Mouse (Mus musculus) heart, embryonic 14.5 days (tissue): Measurements from ENCODE around the gene 4930595D18Rik. TPM values are rescaled to one million over a fixed set of nuclear protein-coding genes. Genes with fewer than 3 reads are reported as not detected.

Source experiments
- ATAC-seq: fragments of 200-750 bp; cut with Nextera tagmentation; 2 replicates; pipeline ENCODE4 v1.8.0; 2017; ENCODE audit warnings: low read depth, moderate TSS enrichment; ENCODE audit not compliant: insufficient number of reproducible peaks, insufficient read depth, low FRiP score
- H3K27ac ChIP-seq, 2 experiments: fragments of 200-500 bp in 1 of 2; fragments of 300-500 bp in 1 of 2; sonication (generic) in 1 of 2; replicated peaks in 1 of 2; 2 replicates each; pipeline ENCODE4 v1.5.1; 2012 to 2014; ENCODE audit warnings: low read depth in 2 of 2, low read length in 2 of 2, control low read depth in 1 of 2, mild to moderate bottlenecking in 1 of 2, mixed read lengths in 1 of 2; ENCODE audit not compliant: control insufficient read depth in 1 of 2, insufficient read depth in 1 of 2
- H3K27me3 ChIP-seq: fragments of 300-500 bp; sonication (generic); 2 replicates; pipeline ENCODE4 v1.6.1; 2014; ENCODE audit warnings: mild to moderate bottlenecking, low read length, control low read depth; ENCODE audit not compliant: control insufficient read depth, insufficient read depth
- H3K36me3 ChIP-seq: fragments of 300-500 bp; sonication (generic); 2 replicates; pipeline ENCODE4 v1.6.1; 2014; ENCODE audit warnings: mild to moderate bottlenecking, control low read depth, low read length, mixed read lengths; ENCODE audit not compliant: control insufficient read depth, insufficient read depth
- H3K4me1 ChIP-seq, 2 experiments: fragments of 200-500 bp in 1 of 2; fragments of 300-500 bp in 1 of 2; sonication (generic) in 1 of 2; 2 replicates each; pipeline ENCODE4 v1.6.1; 2012 to 2014; ENCODE audit warnings: low read length in 2 of 2, control low read depth in 1 of 2, mixed read lengths in 1 of 2; ENCODE audit not compliant: control insufficient read depth in 2 of 2, insufficient read depth in 2 of 2
- H3K4me2 ChIP-seq: fragments of 300-500 bp; sonication (generic); 2 replicates; pipeline ENCODE4 v1.6.1; 2014; ENCODE audit warnings: mild to moderate bottlenecking, low read length
- H3K4me3 ChIP-seq, 2 experiments: fragments of 200-500 bp in 1 of 2; fragments of 300-500 bp in 1 of 2; sonication (generic) in 1 of 2; 2 replicates each; pipeline ENCODE4 v1.5.1; 2012 to 2014; ENCODE audit warnings: low read length in 2 of 2, mild to moderate bottlenecking in 2 of 2, control low read depth in 1 of 2, low read depth in 1 of 2, moderate library complexity in 1 of 2; ENCODE audit not compliant: control insufficient read depth in 1 of 2, insufficient read depth in 1 of 2
- H3K9ac ChIP-seq: fragments of 300-500 bp; sonication (generic); 2 replicates; pipeline ENCODE4 v1.6.1; 2014; ENCODE audit warnings: mild to moderate bottlenecking, low read length
- H3K9me3 ChIP-seq: fragments of 300-500 bp; sonication (generic); 2 replicates; pipeline ENCODE4 v1.6.1; 2016; ENCODE audit warnings: low read length, control low read depth; ENCODE audit not compliant: control insufficient read depth
- WGBS: fragments of 180-500 bp; shearing (Covaris S2); extraction: QIAGEN DNeasy Blood & Tissue Kit; methylation state at CpG from one replicate; pipeline ENCODE4 v1.1.7; 2014; 5-methylcytosine and 5-hydroxymethylcytosine counted together
- polyA plus RNA-seq: library from polyadenylated mRNA; unstranded; fragments of >200 nt; fragmentation: Nextera tagmentation; extraction: Ambion mirVana; gene quantifications from 2 replicates; pipeline ENCODE4 v1.2.1, GENCODE M21; 2014

4930595D18Rik gene
- polyA plus RNA-seq, 1 experiment from 2014 or later: not detected

GRCm38 (mm10) chr12:111166681-111167289, 17.5 kb downstream of the 4930595D18Rik start:
- Histone ChIP-seq H3K4me3 (peak overlapping the region; percentile 73 to 78), H3K9me3 (no peaks in the 10 kb centered on the region), H3K4me2 (peak overlapping the region; percentile 74), H3K36me3 (0 out of 2 replicates have a peak, but pooled peaks cover under 1% of the 10 kb centered on the region), H3K27me3 (no peaks in the 10 kb centered on the region), H3K27ac (peak overlapping the region; percentile 3 to 83; a peak in 3 of 4 replicates), H3K9ac (peak overlapping the region; percentile 88), H3K4me1 (peaks cover 17 to 26% of the 10 kb centered on the region in 2 experiments)
- under 1% methylated on average over 44 of the region's 48 CpGs for WGBS
- ATAC-seq: no peak

GRCm38 (mm10) chr12:111165831-111166591, 18.3 kb downstream of the 4930595D18Rik start, which contains the start of gene Traf3:
Gene Traf3 (plus strand): TSS chr12:111166370.
- Histone ChIP-seq H3K36me3 (no peaks in the 10 kb centered on the region), H3K4me2 (peak within 1 kb of the TSS; percentile 74), H3K4me3 (peak within 1 kb of the TSS; percentile 73 to 78), H3K9me3 (no peaks in the 10 kb centered on the region), H3K4me1 (peaks cover 17 to 26% of the 10 kb centered on the region in 2 experiments), H3K27me3 (no peaks in the 10 kb centered on the region), H3K9ac (peak within 1 kb of the TSS; percentile 88), H3K27ac (peak within 1 kb of the TSS; percentile 44 to 83; a peak in 3 of 4 replicates)
- WGBS: 5% methylated on average over 66 of the region's 105 CpGs
- peak; percentile 47; the same call in 1 of the 2 replicates for ATAC-seq

- 68% methylated on average over 10 of the region's 10 CpGs for WGBS
- peak overlapping the region; percentile 74 for H3K4me2 ChIP-seq
- no peaks in the 10 kb centered on the region for H3K27me3 ChIP-seq
- peaks cover 17 to 26% of the 10 kb centered on the region in 2 experiments for H3K4me1 ChIP-seq
- peak overlapping the region; percentile 88; the same call in 1 of the 2 replicates for H3K9ac ChIP-seq
- peak overlapping the region; percentile 44 to 83; a peak in 3 of 4 replicates for H3K27ac ChIP-seq
- no peak for ATAC-seq
- no peaks in the 10 kb centered on the region for H3K9me3 ChIP-seq
- peak overlapping the region in 1 of 2 experiments; percentile 78; a peak in 2 of 4 replicates for H3K4me3 ChIP-seq
- no peaks in the 10 kb centered on the region for H3K36me3 ChIP-seq
These were observed 19.0 kb downstream of the 4930595D18Rik start for GRCm38 (mm10) chr12:111165146-111165812.

GRCm38 (mm10) chr12:111164310-111164751, 20.0 kb downstream of the 4930595D18Rik start:
- no peaks in the 10 kb centered on the region for H3K9me3 ChIP-seq
- H3K4me2 ChIP-seq: peak overlapping the region; percentile 66
- H3K36me3 ChIP-seq: no peaks in the 10 kb centered on the region
- H3K27ac ChIP-seq: peak overlapping the region; percentile 20 to 36; a peak in 2 of 4 replicates
- peak overlapping the region; percentile 39 to 54 for H3K4me3 ChIP-seq
- peak overlapping the region; percentile 67 for H3K9ac ChIP-seq
- 3% methylated on average over 13 of the region's 13 CpGs for WGBS
- peaks cover 17 to 26% of the 10 kb centered on the region in 2 experiments for H3K4me1 ChIP-seq
- H3K27me3 ChIP-seq: no peaks in the 10 kb centered on the region
- peak; percentile 77 for ATAC-seq

- peak; percentile 41 for ATAC-seq
- H3K4me2 ChIP-seq: peak overlapping the region; percentile 62
- H3K9ac ChIP-seq: peak overlapping the region; percentile 58
- H3K36me3 ChIP-seq: no peaks in the 10 kb centered on the region
- H3K27ac ChIP-seq: peak overlapping the region; percentile 24 to 34; a peak in 3 of 4 replicates
- peak overlapping the region; percentile 22 to 34 for H3K4me3 ChIP-seq
- H3K4me1 ChIP-seq: peaks cover 17% of the 10 kb centered on the region in 2 experiments
- H3K27me3 ChIP-seq: no peaks in the 10 kb centered on the region
- no peaks in the 10 kb centered on the region for H3K9me3 ChIP-seq
- WGBS: 9% methylated on average over 16 of the region's 16 CpGs
These were observed 21.8 kb downstream of the 4930595D18Rik start for GRCm38 (mm10) chr12:111162312-111163061.

DNA sequence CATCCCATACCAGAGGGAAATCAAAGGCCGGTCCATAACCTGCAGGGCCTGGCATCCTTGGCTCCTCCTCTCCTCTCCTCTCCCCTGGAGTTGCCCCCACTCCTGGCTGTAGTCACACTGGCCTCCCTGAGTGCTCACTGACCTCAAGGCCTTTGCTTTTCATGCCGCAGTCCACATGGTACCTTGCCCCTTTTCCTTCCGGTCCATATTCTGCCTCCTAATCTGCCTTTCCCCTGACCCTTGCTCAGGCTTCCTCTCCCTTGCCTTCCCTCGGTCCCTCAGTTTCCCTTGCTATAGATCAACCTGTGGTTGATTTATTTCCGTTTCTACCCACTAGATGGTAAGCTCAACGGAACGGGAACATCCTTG, 22.4 kb downstream of the 4930595D18Rik start:
- peak overlapping the region; percentile 62 for H3K4me2 ChIP-seq
- ATAC-seq: no peak
- 35% methylated on average over 7 of the region's 7 CpGs for WGBS
- H3K4me3 ChIP-seq: peak overlapping the region in 1 of 2 experiments; percentile 22; a peak in 2 of 4 replicates
- peaks cover 12 to 17% of the 10 kb centered on the region in 2 experiments; a peak in 3 of 4 replicates for H3K4me1 ChIP-seq
- no peaks in the 10 kb centered on the region for H3K9me3 ChIP-seq
- H3K27me3 ChIP-seq: no peaks in the 10 kb centered on the region
- H3K9ac ChIP-seq: peak overlapping the region; percentile 58; the same call in 1 of the 2 replicates
- H3K27ac ChIP-seq: no peak overlapping the region
- no peaks in the 10 kb centered on the region for H3K36me3 ChIP-seq
